Mouse (Mus musculus) natural killer cell, adult 2 months (primary cell): ENCODE data around the gene Cox18.
"Not testable (repeated sequence)": the region's sequence is repeated elsewhere in the genome, so short reads cannot be mapped to it uniquely, and the experiment has no call there.

Source experiments
- DNase-seq, 2 experiments: peaks; one replicate each; pipeline ENCODE4 v3.0.0; 2022; ENCODE audit warnings: low spot score in 2 of 2

Cox18 gene

DNA sequence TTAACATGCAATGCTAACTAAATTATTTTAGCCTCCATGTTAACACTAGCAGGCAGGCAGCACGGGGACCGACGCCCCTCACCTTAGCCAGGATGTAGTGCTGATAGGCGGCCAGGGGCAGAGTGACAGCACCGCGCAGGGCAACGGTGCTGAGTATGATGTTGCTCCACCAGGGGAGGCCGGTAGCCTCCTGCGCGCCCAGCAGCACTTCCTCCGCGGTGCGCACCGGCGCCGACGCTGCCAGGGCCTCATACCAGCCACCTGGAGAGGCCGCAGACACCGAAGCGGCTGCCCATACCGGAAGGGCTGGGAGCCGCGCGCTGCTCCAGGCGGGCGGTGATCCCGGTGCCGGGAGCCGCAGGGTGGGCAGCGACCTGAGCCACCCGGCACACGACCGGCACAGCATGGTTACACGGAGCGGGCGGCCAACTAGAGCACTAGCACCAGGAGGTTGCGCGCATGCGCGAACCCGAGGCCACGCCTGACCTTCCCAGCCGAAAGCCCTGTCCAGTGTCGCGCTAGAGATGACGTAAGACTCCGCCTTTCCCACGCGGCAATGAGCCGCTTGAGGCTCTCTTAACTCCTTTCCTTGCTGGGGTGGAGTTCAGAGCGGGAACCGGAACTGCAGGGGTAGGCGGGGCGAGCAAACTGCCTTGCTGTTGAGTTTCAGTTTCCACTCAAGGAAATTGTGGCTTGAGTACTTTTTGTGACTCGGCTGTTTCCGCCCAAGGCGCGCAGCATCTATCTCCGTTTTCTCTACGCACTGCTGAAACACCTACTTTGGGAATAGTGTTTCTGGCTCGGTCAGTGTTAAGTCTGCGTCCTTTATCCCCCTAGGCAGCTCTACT, at the start of gene Cox18:
Gene Cox18, minus strand, starts transcription at position 468 of the 848 bp plus-strand sequence.
- DNase-seq = peak; percentile 99

DNA sequence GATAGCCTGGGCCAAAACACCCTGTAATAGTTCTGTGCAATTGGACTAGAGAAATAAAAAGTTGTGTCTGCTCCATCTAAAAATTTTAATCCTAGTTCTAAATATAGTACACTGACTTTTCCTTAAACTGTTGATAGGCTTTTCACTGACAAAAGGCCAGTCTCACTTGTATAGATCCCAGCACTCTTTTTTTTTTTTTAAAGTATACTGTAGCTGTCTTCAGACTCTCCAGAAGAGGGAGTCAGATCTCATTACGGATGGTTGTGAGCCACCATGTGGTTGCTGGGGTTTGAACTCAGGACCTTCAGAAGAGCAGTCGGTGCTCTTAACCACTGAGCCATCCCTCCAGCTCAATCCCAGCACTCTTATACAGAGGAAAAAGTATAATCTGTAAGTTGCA, 38.4 kb upstream of the Cox18 start:
- not testable (repeated sequence) for DNase-seq

DNA sequence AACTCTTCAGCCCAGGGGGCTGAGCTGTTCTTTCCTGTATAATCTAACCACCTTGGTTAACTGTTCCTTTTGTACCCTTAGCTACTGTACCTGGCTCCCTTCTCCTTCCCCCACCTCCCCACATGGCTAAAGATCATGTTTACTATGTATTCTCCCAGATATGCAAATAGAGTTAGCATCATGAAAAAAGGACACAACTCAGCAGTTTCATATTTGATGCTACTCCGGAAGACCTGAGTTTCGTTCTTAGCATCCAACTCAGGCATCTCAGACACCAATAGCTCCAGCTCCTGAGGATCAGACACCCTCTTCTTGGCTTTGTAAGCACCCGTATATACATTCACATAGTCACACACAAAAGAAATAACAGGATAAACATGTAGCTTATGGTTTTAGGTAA, 33.2 kb upstream of the Cox18 start:
- DNase-seq = no peak

DNA sequence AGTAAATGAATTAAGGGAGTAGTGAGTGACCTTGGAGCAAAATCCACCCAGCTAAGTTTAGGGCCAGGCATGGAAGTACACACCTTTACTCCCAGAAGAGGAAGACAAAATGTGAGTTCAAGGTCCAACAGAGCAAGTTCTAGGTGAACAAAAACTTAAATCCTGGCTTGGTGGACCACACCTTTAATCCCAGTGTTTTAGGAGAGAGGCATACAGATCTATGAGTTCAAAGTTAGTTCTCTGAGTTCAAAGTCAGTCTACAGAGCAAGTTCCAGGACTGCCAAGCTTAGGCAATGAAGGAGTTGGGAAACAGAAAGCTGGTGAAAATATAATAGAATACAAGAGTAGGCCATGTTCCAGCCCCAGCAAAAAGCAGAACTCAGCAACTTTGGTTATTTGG, 23.7 kb upstream of the Cox18 start:
- DNase-seq = no peak

DNA sequence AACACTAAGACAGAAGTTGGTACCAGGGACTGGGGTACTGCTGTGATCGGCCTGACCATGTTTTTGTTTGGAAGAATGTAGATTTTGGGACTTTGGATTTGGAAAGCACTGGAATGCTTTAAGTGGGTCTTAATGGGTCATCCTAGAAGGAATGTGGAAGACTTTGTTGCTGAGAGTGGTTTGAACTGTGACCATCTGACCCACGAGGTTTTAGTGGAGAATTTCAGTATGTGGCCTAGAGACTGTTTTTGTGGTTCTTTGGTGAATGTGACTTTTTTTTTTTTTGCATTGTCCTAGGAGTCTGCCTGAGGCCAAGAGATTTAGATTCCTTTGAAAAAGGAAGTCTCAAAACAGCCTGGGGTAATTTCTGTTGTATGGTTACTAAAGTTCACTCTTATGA, 23.2 kb upstream of the Cox18 start:
- no peak for DNase-seq

DNA sequence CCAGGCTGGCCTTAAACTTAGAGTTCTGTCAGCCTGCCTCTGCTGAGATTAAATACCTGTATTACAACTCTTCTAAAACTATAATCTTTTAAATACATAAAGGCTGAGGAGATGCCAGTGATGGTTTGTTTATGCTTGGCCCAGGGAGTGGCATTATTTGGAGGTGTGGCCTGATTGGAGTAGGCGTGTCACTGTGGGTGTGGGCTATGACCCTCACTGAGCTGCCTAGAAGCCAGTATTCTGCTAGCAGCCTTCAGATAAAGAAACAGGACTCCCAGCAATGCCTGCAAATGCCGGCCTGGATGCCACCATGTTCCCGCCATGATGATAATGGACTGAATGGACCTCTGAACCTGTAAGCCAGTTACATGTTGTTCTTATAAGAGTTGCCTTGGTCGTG, 22.8 kb upstream of the Cox18 start:
- no peak for DNase-seq

DNA sequence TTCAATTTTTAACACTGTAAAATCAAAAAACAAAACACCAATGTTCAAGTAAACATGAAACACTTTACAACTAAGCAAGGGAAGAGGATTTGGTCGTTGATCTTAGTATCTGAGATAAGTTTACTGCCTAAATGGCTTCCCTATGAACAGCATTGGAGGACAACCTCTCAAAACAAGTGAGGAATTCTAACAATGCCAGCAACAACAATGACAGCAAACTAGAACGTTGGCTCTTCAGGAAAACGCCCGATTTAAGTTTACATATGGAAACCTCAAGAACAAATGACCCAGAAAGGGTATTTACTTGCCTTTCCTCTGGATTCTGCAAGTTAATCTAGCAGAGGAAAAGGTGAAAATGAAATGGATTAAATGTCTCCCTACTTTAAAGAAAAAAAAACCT, 21.6 kb upstream of the Cox18 start:
- DNase-seq = no peak

DNA sequence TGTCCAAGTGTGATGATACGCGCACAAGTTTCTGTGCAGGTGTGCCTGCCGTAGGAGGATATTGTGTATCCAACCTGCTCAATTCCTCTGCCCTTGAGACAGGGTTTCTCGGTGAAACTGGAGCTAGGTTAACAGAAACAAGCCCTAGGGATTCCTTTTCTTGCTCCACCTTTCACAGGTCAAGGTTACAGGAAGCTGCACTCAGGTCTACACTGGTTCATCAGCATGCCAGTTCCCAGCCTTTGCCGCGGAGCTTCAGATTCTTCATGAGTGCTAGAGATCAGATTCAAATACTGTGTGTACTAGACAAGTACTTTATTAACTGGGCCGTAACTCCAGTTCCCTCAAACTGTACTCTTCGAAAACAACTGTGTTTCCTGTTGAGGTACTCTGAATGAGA, 11.4 kb upstream of the Cox18 start:
- no peak for DNase-seq

DNA sequence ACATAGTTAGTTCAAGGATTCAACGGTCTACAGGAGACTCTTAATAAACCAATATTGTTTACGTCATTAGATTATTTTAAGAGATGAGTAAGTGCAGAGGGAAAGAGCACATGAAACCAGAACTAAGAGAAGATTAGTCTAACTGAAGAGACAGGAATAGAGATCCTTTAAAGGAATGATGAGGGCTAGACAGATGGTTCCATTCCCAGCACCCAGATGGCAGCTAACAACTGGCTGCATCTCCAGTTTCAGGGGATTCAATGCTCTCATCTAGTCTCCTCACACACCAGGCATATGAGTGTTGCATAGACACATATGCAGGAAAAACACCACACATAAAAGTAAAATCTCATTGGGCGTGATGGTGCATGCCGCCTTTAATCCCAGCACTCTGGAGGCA, 9.5 kb upstream of the Cox18 start:
- DNase-seq = no peak

DNA sequence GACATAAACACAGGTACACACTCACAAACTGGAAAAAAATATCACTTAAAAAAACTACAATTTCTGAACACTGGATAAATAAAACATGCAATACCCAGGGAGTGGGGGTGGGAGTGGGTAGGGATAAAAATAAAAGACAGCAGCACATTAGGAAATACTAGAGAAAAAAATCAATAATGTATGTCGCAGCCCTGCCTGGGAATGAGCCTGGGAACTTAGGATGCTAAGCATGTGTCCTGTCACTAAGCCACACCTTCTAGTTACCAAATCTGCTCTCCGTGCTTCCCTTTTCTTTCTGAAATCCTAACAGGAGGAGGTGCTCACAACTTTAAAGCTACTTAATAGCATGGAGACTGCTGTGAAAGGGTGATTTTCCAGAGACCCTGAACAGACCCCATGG, 6.0 kb upstream of the Cox18 start:
- no peak for DNase-seq

DNA sequence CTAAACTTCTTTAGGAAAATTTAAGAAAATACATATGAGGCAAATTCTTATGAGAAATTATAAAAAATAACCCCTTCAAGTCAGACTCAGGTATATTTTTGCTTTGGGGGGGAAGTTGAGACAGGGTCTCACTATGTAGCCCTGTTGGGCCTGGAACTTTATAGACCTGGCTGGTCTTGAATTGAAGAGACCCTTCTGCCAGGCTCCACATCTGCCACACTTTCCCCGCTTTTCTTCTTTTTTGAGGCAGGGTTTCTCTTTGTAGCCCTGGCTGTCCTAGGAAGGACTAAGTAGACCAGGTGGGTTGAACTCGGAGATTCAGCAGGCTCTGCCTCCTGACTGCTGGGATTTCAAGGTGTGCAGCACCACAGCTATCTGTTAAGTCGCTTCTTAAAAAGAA, 2.9 kb upstream of the Cox18 start:
- no peak for DNase-seq

DNA sequence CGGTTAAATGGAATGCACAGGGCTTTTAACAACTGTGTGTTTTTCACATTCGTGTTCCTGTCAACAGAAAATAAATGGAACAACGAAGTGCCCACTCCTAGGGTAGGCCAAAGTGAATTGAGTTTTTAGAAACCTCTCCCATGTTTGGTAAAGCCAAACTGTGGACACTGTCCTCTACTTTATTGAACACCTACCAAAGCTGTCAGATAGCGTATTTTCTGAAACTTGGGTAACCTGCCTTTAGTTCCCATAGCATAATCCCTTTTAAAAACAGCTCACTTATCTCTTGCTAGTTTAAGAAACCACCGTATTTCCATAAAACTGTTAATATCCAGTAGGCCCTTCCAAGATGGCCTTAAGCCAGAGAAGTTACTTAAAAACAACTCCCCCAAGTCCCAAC, 929 bp upstream of the Cox18 start:
- no peak for DNase-seq

DNA sequence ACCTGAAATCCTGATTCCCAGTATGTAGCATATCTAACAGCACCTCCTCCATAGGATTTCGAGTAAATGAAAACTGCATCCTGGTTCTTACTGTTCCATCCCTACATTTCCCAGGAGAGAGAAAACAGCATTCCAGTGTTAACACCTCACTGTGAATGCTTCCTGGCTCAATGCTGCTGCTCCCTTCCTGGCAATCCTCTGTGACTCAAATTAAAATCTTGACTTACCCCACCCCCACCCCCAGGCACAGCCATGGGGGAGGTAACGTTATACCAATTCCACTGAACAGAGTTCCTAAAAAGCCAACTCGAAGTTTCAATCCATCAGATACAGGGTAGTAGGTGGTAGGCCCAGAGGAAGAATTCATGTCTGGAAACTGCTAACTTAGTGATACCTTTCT, 864 bp downstream of the Cox18 start:
- no peak for DNase-seq

DNA sequence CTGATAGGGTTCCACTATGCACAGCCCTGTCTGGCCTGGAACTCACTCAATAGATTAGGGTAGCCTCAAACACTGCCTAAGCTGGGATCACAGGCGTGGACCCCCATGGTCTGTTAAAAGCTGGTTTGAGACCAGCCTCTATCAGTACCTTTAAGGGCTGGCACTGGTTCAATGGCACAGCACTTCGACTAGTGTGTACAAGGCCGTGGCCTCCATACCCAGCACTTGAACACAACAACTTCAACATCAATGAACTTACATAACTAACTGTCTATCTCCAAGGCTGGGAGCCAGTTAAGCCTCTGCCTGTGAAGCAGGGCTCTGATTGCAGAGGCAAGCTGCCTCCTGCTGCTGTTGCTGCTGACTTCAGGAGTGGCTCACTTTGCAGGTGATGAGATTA, 6.0 kb downstream of the Cox18 start:
- DNase-seq = no peak

DNA sequence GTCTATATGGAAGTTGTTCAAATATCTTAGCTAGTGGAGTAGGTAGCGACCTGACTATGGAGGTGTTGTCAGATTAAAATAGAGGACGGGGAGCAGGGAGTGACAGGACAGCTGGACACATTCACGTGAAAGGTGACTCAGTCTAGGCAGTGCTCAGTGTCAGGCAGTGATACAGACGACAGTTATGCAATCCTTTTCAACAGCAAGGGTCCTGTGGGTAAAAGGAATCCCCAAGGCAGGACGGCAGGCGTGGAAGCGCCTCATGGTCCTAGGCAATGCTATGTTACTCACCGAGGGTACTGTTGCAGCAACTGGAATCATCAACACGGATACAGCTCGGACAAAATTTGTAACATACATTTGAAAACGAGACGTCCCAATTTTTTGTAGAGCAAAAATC, 6.6 kb downstream of the Cox18 start:
- no peak for DNase-seq

DNA sequence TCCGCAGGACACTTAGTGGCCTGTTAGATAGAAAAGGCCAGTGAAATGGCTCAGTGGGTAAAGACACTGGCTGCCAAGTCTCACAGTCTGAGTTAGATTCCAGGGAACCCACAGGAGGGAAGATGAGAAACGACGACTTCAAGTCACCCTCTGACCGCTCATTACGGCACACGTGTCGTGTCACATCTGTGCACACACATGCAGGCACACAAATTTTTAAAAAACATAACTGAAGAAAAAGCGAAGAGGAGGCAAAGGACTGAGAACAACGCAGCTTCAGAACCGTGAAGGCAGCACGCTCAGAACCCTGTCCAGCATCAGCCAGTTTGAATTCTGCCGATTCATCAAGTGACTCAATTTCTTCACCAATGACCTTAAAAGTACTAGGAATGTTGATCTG, 10.4 kb downstream of the Cox18 start:
- no peak for DNase-seq

DNA sequence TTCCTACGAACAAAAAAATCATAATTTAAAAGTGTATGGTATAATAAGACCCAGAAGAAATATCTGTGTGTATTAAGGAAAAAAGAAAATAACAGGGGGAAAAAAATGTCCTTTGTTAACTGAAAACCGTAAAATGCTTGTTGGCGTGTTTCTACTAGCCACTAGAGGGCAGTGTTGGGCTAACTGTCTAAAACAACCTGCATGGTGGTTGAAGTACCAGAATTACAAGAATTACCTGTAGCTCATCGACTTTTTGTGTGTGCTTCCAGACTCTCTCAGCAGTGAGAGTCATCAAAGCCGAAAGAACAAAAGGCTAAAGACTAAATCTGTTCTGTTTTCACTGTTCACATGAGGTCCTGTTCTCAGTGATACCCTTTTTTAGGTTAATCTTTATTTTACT, 20.6 kb downstream of the Cox18 start:
- peak; percentile 14 to 44 for DNase-seq

DNA sequence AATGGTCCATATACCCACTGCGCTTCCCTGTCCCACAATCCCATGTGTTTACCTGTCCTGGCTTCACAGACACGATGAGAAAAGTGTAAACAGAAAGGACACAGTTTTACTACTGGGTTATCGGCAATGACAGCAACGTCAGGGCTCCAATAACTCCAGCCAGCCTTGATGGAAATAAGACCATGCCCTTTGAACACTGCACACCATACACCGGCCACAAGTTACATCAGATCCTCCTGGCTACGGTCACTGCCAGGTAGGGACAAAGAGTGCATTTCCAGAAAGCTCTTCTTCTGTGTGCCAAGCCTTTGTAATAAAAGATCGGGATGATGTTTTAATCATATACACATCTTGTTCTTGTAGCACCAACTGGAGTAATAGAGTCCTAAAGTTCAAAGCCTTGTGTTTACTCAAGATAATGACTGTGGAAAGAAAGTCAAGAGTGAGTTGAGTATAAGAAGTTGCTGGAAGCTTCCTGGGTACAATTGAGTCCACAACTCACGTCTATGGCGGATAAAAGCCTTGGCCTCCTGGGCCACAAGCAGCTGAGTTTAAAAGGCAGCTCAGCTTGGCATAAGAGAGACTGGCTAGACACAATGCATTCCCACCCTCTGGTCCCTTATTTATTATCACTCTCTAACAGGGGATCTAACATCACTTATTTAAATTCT, 21.2 kb downstream of the Cox18 start:
- DNase-seq = no peak

DNA sequence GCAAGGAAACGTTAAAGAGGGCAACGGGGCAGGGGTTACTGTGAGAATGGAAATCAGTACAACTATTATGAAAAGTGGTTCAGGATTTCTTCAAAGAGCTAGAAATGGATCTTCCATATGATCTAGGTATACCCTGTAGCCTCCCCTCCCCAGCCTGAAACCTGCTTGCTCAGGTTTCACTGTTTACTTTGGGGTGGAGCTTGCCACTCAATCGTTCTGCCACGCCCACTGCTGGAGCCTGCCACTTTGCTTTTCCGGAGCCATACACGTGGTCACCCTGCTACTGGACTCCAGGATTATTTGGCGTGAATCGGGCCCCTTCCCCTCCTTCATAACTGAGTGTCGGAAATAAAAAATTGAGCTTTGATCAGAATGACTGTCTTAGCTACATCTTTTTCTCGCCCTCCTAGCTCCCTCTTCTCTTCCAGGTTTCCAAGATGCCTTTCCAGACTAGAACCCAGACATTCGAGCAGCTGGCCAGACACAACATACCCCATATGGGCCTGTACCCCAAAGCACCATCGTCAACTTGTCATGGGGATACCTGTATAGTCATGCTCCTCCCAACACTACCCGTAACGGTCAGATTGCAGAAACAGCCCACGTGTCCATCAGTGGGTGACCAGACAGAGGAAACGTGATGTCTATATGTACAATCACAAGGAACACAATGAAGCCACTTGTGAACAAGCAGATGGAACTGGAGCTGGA, 23.7 kb downstream of the Cox18 start:
- no peak for DNase-seq

DNA sequence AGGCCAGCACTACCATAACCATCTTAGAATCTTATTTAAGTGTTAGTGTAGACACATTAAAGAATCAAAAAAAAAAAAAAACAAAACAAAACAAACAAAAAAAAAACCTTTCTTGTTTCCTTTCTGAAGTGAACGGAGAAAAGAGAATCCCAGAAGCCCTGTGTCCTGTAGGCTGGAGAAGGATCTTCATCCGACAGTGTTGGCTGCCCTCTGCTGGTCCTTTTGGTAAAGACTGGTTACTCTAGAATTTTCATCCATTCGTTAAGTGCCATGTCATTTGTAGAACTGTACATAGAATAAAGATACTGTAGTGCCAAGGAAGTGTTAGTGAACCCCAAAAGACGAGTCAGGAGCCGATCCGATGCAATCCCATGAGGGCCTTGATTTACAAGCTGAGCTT, 29.0 kb downstream of the Cox18 start:
- DNase-seq = no peak

DNA sequence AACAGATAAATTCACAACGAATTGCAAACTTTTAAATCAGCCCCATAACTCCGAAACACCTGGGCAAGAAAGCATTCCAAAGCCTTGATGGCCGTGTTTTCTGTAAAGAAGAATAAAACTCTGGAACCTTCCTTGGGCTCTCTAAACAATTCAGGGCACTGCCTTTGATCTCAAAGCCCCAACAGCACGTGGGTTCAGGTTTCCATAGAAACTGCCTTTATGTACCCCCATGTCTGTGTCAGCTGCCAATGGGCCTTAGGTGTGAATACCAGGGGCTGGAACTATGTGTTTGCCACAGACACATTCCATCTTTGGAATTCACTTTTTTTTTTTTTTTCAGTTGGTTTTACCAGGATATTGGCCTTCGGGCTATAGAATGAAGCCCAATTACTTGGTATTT, 41.0 kb downstream of the Cox18 start:
- DNase-seq = no peak

DNA sequence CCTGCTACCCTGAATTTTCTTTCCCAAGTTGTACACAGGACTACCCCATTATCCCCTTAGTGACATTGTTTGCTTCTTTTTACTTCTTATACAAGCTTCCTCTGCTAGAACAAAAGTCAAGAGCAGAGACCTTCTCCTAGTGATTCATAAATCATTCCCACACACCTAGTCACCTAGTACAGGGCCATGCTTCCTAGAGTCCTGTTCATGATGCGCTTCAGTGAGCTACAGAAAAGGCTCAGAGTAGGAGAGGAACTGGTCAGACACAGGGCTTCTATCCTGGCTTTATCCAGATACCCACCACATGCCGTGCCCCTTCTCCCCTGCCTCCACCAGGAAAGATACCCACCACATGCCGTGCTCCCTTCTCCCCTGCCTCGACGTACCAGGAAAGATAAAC, 44.7 kb downstream of the Cox18 start:
- DNase-seq = no peak

DNA sequence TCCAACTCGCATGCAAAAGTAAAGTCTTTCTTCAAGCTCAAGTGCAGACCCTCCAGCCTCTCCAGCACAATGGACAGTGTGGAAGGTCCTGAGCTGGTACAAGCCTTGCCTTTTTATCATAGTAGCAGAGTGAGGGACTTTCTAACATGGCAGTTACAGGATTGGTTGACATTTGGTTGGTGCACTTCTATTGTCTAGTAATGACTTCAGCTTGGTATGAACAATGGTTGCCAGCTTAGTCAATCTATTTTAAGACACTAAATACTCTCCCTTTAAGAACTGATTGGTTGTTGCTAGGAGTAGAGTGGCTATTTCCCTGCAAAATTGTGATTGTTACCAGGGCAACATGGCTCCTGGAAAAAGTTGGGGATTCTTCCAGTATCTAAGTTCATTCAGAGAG, 45.7 kb downstream of the Cox18 start:
- DNase-seq = no peak
